Mouse (Mus musculus) neutrophil, adult 5-6 weeks (primary cell): ENCODE measurements around the gene Spop. TPM values are rescaled to one million over a fixed set of nuclear protein-coding genes. Genes with fewer than 3 reads are reported as not detected.
"Not testable (repeated sequence)": the region's sequence is repeated elsewhere in the genome, so short reads cannot be mapped to it uniquely, and the experiment has no call there.

ENCODE experiments used
- ATAC-seq: fragments of 151-379, 151-347 bp; 2 replicates; pipeline ENCODE4 v1.8.0; 2017; ENCODE audit warnings: mild to moderate bottlenecking, moderate TSS enrichment; ENCODE audit not compliant: insufficient number of reproducible peaks, poor library complexity, low FRiP score, severe bottlenecking; ENCODE audit errors: extremely low read depth
- total RNA-seq: library from RNA; stranded (forward); fragments of 200-1000 nt; gene quantifications from 2 replicates; pipeline ENCODE4 v1.2.3, GENCODE M21; 2017

The Spop gene
- total RNA-seq, 1 experiment from 2014 or later: 104 TPM

GRCm38 (mm10) chr11:95479458-95479857 lies 65.6 kb downstream of the Spop start:
- no peak for ATAC-seq

- no peak for ATAC-seq
Observed at GRCm38 (mm10) chr11:95480662-95481061, 66.8 kb downstream of the Spop start.

- ATAC-seq: no peak
Observed at GRCm38 (mm10) chr11:95485634-95486033, 71.8 kb downstream of the Spop start.

GRCm38 (mm10) chr11:95487237-95487636 lies 73.4 kb downstream of the Spop start:
- ATAC-seq: no peak

GRCm38 (mm10) chr11:95490104-95490503 lies 76.2 kb downstream of the Spop start:
- ATAC-seq: no peak

- no peak for ATAC-seq
Observed at GRCm38 (mm10) chr11:95492256-95492655, 78.4 kb downstream of the Spop start.

GRCm38 (mm10) chr11:95493010-95493409 lies 79.1 kb downstream of the Spop start:
- ATAC-seq: no peak

- no peak for ATAC-seq
Observed at GRCm38 (mm10) chr11:95493950-95494349, 80.1 kb downstream of the Spop start.

GRCm38 (mm10) chr11:95494374-95494773 lies 80.5 kb downstream of the Spop start:
- ATAC-seq: no peak

GRCm38 (mm10) chr11:95495883-95496282 lies 82.0 kb downstream of the Spop start:
- no peak for ATAC-seq

- ATAC-seq: no peak
Observed at GRCm38 (mm10) chr11:95497921-95498320, 84.0 kb downstream of the Spop start.

GRCm38 (mm10) chr11:95500412-95500811 lies 86.5 kb downstream of the Spop start:
- ATAC-seq: no peak

GRCm38 (mm10) chr11:95500836-95501235 lies 87.0 kb downstream of the Spop start:
- no peak for ATAC-seq

- ATAC-seq: not testable (repeated sequence)
Observed at GRCm38 (mm10) chr11:95501826-95502225, 87.9 kb downstream of the Spop start.

GRCm38 (mm10) chr11:95503581-95504180 lies 89.8 kb downstream of the Spop start:
- ATAC-seq: no peak

GRCm38 (mm10) chr11:95504271-95504731 lies 90.4 kb downstream of the Spop start:
- no peak for ATAC-seq

- no peak for ATAC-seq
Observed at GRCm38 (mm10) chr11:95507041-95507716, 93.3 kb downstream of the Spop start.

- ATAC-seq: no peak
Observed at GRCm38 (mm10) chr11:95507785-95508184, 93.9 kb downstream of the Spop start.

- ATAC-seq: no peak
Observed at GRCm38 (mm10) chr11:95508211-95508926, 94.5 kb downstream of the Spop start.

- ATAC-seq: no peak
Observed at GRCm38 (mm10) chr11:95509126-95509717, 95.3 kb downstream of the Spop start.
